Comparison of ENCODE assay signal across 8 mouse cellular contexts in genomic region chr13:70637662-70638291, GRCm38 (mm10). TPM values are rescaled to one million over a fixed set of nuclear protein-coding genes. Genes with fewer than 3 reads are reported as not detected.
DNase-seq lines count a peak whose midpoint lies in the region; ATAC-seq and TF ChIP-seq lines count a peak whose summit lies in the region.

No protein-coding gene starts in this region.

- H3K4me2 ChIP-seq in forebrain, embryonic 13.5 days, result peak overlapping the region; percentile 88
- peak overlapping the region; percentile 87 for H3K4me2 ChIP-seq in neural tube, embryonic 15.5 days

- TF ChIP-seq CTCF in ES-Bruce4 (IDR thresholded peaks at IDR 0.05; ENCODE audit: low read depth, low read length), result peak; percentile 9

- H3K36me3 ChIP-seq in ES-Bruce4 (ENCODE audit: control insufficient read depth, insufficient read depth, low read length, poor library complexity, severe bottlenecking), result no peaks in the 10 kb centered on the region
- no peaks in the 10 kb centered on the region for H3K36me3 ChIP-seq in forebrain, embryonic 13.5 days (ENCODE audit: poor library complexity, severe bottlenecking)
- H3K36me3 ChIP-seq in neural tube, embryonic 15.5 days, result no peaks in the 10 kb centered on the region

- no peaks in the 10 kb centered on the region for H3K4me1 ChIP-seq in ES-Bruce4 (ENCODE audit: control insufficient read depth, insufficient read depth, low read length)
- peaks cover 23% of the 10 kb centered on the region for H3K4me1 ChIP-seq in forebrain, embryonic 13.5 days
- peaks cover 34% of the 10 kb centered on the region for H3K4me1 ChIP-seq in neural tube, embryonic 15.5 days

- no peak for TF ChIP-seq EP300 in ES-Bruce4 (IDR thresholded peaks at IDR 0.05; ENCODE audit: insufficient read depth, low read depth, low read length)

- intact Hi-C loops in heart, postnatal 14 days (cut with DNase I), result no loop called here

- no peaks in the 10 kb centered on the region for H3K9me3 ChIP-seq in ES-Bruce4 (replicated peaks; ENCODE audit: control insufficient read depth, insufficient read depth, low read length, poor library complexity, severe bottlenecking)
- no peaks in the 10 kb centered on the region for H3K9me3 ChIP-seq in forebrain, embryonic 13.5 days (replicated peaks)
- no peaks in the 10 kb centered on the region for H3K9me3 ChIP-seq in neural tube, embryonic 15.5 days (replicated peaks)

- TF ChIP-seq POLR2A in ES-Bruce4 (IDR thresholded peaks at IDR 0.05; ENCODE audit: insufficient read depth, low read length), result no peak

- peak overlapping the region; percentile 98 for H3K4me3 ChIP-seq in ES-Bruce4 (ENCODE audit: low read depth, low read length)
- peak overlapping the region; percentile 93 for H3K4me3 ChIP-seq in forebrain, embryonic 13.5 days
- H3K4me3 ChIP-seq in neural tube, embryonic 15.5 days (replicated peaks), result peak overlapping the region; percentile 91

- H3K9ac ChIP-seq in ES-Bruce4 (ENCODE audit: low read depth, poor library complexity, severe bottlenecking), result peak overlapping the region; percentile 81
- peak overlapping the region; percentile 92 for H3K9ac ChIP-seq in forebrain, embryonic 13.5 days
- H3K9ac ChIP-seq in neural tube, embryonic 15.5 days (replicated peaks), result peak overlapping the region; percentile 90

- no peaks in the 10 kb centered on the region for H3K27me3 ChIP-seq in ES-Bruce4 (ENCODE audit: control insufficient read depth, insufficient read depth, low read length, poor library complexity, severe bottlenecking)
- H3K27me3 ChIP-seq in forebrain, embryonic 13.5 days, result peaks cover 13% of the 10 kb centered on the region; the same call in 1 of the 2 replicates
- no peaks in the 10 kb centered on the region; the same call in 1 of the 2 replicates for H3K27me3 ChIP-seq in neural tube, embryonic 15.5 days (replicated peaks)

- WGBS in forebrain, embryonic 13.5 days, result under 1% methylated on average over 42 of the region's 42 CpGs
- under 1% methylated on average over 42 of the region's 42 CpGs for WGBS in neural tube, embryonic 15.5 days

- ATAC-seq in cerebellum, adult (ENCODE audit: insufficient number of reproducible peaks, low FRiP score, low TSS enrichment), result peak; percentile 89
- peak; percentile 96 for ATAC-seq in forebrain, embryonic 13.5 days
- ATAC-seq in neural tube, embryonic 15.5 days (ENCODE audit: low FRiP score), result peak; percentile 94

- no peak overlapping the region for H3K27ac ChIP-seq in ES-Bruce4 (ENCODE audit: insufficient read depth, low read length)
- H3K27ac ChIP-seq in forebrain, embryonic 13.5 days, result peak overlapping the region; percentile 87
- peak overlapping the region; percentile 98 for H3K27ac ChIP-seq in neural tube, embryonic 15.5 days (replicated peaks)

- DNase-seq in heart, postnatal 14 days, result peak; percentile 90 to 94
- peak; percentile 97 for DNase-seq in layer of hippocampus, adult 11-12 months (ENCODE audit: low spot score)
- DNase-seq in lung, adult 18-20 months, result peak; percentile 94 to 96
- DNase-seq in testis, postnatal 14 days (ENCODE audit: low spot score), result peak; percentile 94

RNA-seq across cellular contexts. Expression of gene Ice1, which starts 0.3 kb away (rescaled TPM):
- 40.2 and 42.3 TPM in 2 replicates for polyA plus RNA-seq in ES-Bruce4 (2011; ENCODE audit: insufficient read depth, insufficient read length, low read depth, missing spikeins)
- 22.4 and 27.2 TPM in 2 replicates for polyA plus RNA-seq in forebrain, embryonic 13.5 days (2015; fragmentation: Nextera tagmentation; extraction: Ambion mirVana)
- total RNA-seq in heart, postnatal 14 days (2021), result 10 to 100 TPM; 30.3 to 32.7 TPM
- polyA plus RNA-seq in neural tube, embryonic 15.5 days (2015; fragmentation: Nextera tagmentation; extraction: Ambion mirVana), result 23.5 and 26.0 TPM in 2 replicates
